Comparison of ENCODE assay signal across 10 mouse cellular contexts in the genomic region with DNA sequence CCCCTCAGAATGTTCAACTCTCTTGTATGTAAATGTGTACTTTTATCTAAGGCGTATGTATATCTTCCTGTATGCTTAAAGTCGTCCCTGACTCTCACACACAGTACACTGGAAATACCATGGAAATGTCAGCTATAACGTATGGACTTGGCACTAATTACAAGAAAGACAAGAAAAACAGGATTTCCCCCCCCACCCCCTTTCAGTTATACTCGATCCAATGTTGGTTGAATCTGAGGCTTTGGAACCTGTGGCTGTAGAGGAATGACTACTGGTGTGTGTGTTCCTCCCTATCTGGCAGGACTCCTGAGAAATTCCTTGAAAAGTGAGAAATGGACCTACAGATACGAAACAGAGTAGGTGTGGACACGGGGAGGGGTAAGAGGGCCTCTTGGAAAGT. TPM values are rescaled to one million over a fixed set of nuclear protein-coding genes. Genes with fewer than 3 reads are reported as not detected.
DNase-seq lines count a peak whose midpoint lies in the region; ATAC-seq and TF ChIP-seq lines count a peak whose summit lies in the region.
"Had no signal": no experiment of that assay in that cellular context is flagged by ENCODE, and none has a peak within 500 bp of the region (broad histone marks: within the 10 kb centered on the region; RNA-seq: fewer than 3 reads in every experiment).

No protein-coding gene starts in this region.

- no peaks in the 10 kb centered on the region for H3K36me3 ChIP-seq in heart, postnatal 0 days (replicated peaks; ENCODE audit: control insufficient read depth, insufficient read depth, low read length)
- H3K36me3 ChIP-seq in limb, embryonic 12.5 days, result no peaks in the 10 kb centered on the region

- H3K9ac ChIP-seq in heart, postnatal 0 days (replicated peaks; ENCODE audit: low read depth, low read length), result no peak overlapping the region
- no peak overlapping the region for H3K9ac ChIP-seq in limb, embryonic 12.5 days (replicated peaks)

- no peak for TF ChIP-seq EP300 in heart, postnatal 0 days (IDR thresholded peaks at IDR 0.05; ENCODE audit: low read depth)

- H3K4me1 ChIP-seq in heart, postnatal 0 days (ENCODE audit: control insufficient read depth, insufficient read depth), result peaks cover 34% of the 10 kb centered on the region
- H3K4me1 ChIP-seq in brown adipose tissue, adult 24 weeks (ENCODE audit: control insufficient read depth, insufficient read depth, insufficient read length, low read length), result peaks cover 12% of the 10 kb centered on the region
- no peaks in the 10 kb centered on the region for H3K4me1 ChIP-seq in cortical plate, adult 2 months (ENCODE audit: control insufficient read depth, insufficient read depth, low read length)
- peaks cover 31% of the 10 kb centered on the region for H3K4me1 ChIP-seq in limb, embryonic 12.5 days (replicated peaks)

- peak overlapping the region; percentile 89; the same call in 1 of the 2 replicates for H3K27ac ChIP-seq in heart, postnatal 0 days (ENCODE audit: low read depth)
- H3K27ac ChIP-seq in brown adipose tissue, adult 24 weeks (replicated peaks; ENCODE audit: low read depth, low read length), result 0 out of 2 replicates have a peak overlapping the region, but pooled peaks have one; percentile 57
- H3K27ac ChIP-seq in cortical plate, adult 2 months (ENCODE audit: insufficient read depth, low read length), result peak overlapping the region; percentile 13; the same call in 1 of the 2 replicates
- peak overlapping the region; percentile 84; the same call in 1 of the 2 replicates for H3K27ac ChIP-seq in limb, embryonic 12.5 days
- H3K27ac ChIP-seq: macrophage had no signal

- no peaks in the 10 kb centered on the region for H3K27me3 ChIP-seq in heart, postnatal 0 days (ENCODE audit: control insufficient read depth, insufficient read depth, low read length)
- H3K27me3 ChIP-seq in limb, embryonic 12.5 days, result no peaks in the 10 kb centered on the region; the same call in 1 of the 2 replicates

- no peaks in the 10 kb centered on the region for H3K9me3 ChIP-seq in heart, postnatal 0 days (replicated peaks; ENCODE audit: control insufficient read depth, low read length)
- H3K9me3 ChIP-seq in limb, embryonic 12.5 days, result no peaks in the 10 kb centered on the region

- WGBS in heart, postnatal 0 days, result 67% methylated on average over 6 of the region's 6 CpGs
- 88% methylated on average over 6 of the region's 6 CpGs for WGBS in limb, embryonic 12.5 days

- no peak for TF ChIP-seq POLR2A in cortical plate, adult 2 months (IDR thresholded peaks at IDR 0.05; ENCODE audit: extremely low read depth, insufficient read depth, low read length)

- H3K4me3 ChIP-seq in heart, postnatal 0 days (ENCODE audit: low read depth, low read length), result no peak overlapping the region
- no peak overlapping the region for H3K4me3 ChIP-seq in brown adipose tissue, adult 24 weeks (ENCODE audit: insufficient read depth, low read depth, low read length)
- no peak overlapping the region for H3K4me3 ChIP-seq in cortical plate, adult 2 months (ENCODE audit: insufficient read depth, low read length)
- H3K4me3 ChIP-seq in limb, embryonic 12.5 days (replicated peaks), result no peak overlapping the region

- TF ChIP-seq CTCF in heart, postnatal 0 days (IDR thresholded peaks at IDR 0.05; ENCODE audit: low read depth), result no peak
- TF ChIP-seq CTCF in cortical plate, adult 2 months (IDR thresholded peaks at IDR 0.05; ENCODE audit: extremely low read depth, insufficient read depth, low read length), result no peak

- no peak overlapping the region for H3K4me2 ChIP-seq in heart, postnatal 0 days (ENCODE audit: low read depth, low read length)
- no peak overlapping the region for H3K4me2 ChIP-seq in limb, embryonic 12.5 days

- no peak for ATAC-seq in heart, postnatal 0 days (ENCODE audit: insufficient read depth, low read depth)
- ATAC-seq in limb, embryonic 12.5 days (ENCODE audit: insufficient number of reproducible peaks, insufficient read depth, low FRiP score, low TSS enrichment, low read depth), result no peak

- DNase-seq in heart, postnatal 0 days (ENCODE audit: low spot score), result no peak
- DNase-seq in heart, postnatal 4 days, result no peak
- DNase-seq in left cerebral cortex, adult 11 months (ENCODE audit: low spot score), result no peak
- no peak for DNase-seq in gastrocnemius, postnatal 10 days
- DNase-seq: adrenal gland, adult 2 months; kidney, adult 11 months had no signal

RNA-seq across cellular contexts. Expression of a gene that starts 13.2 kb away (rescaled TPM):
- total RNA-seq in heart, postnatal 0 days (2014; rRNA removed; ENCODE audit: low replicate concordance), result 0.08 and 0.61 TPM in 2 replicates
- polyA plus RNA-seq in heart, postnatal 0 days (2015; fragmentation: Nextera tagmentation; extraction: Ambion mirVana), result 0.54 and 0.79 TPM in 2 replicates
- total RNA-seq in heart, postnatal 4 days (2021), result 1 to 10 TPM; 1.0 to 1.4 TPM
- polyA plus RNA-seq in brown adipose tissue, adult 24 weeks (2012; ENCODE audit: insufficient read depth, insufficient read length, missing spikeins), result not detected in 2 replicates
- polyA plus RNA-seq in cortical plate, adult 2 months (2012; rRNA removed), result 1.6 and 2.4 TPM in 2 replicates
- polyA plus RNA-seq in limb, embryonic 12.5 days (2016; fragmentation: Nextera tagmentation; extraction: Ambion mirVana), result 4.3 and 4.5 TPM in 2 replicates
- 10 to 100 TPM; 20.9 to 24.1 TPM for total RNA-seq in gastrocnemius, postnatal 10 days (2021)

RNA-seq across cellular contexts. Expression of a gene that starts 19.2 kb away (rescaled TPM):
- total RNA-seq in heart, postnatal 0 days (2014; rRNA removed; ENCODE audit: low replicate concordance), result 9.8 and 19.2 TPM in 2 replicates
- 6.0 and 8.1 TPM in 2 replicates for polyA plus RNA-seq in heart, postnatal 0 days (2015; fragmentation: Nextera tagmentation; extraction: Ambion mirVana)
- 1 to 10 TPM; 8.3 to 9.7 TPM for total RNA-seq in heart, postnatal 4 days (2021)
- polyA plus RNA-seq in brown adipose tissue, adult 24 weeks (2012; ENCODE audit: insufficient read depth, insufficient read length, missing spikeins), result 6.8 and 10.4 TPM in 2 replicates
- polyA plus RNA-seq in cortical plate, adult 2 months (2012; rRNA removed), result 0.79 and 2.4 TPM in 2 replicates
- polyA plus RNA-seq in limb, embryonic 12.5 days (2016; fragmentation: Nextera tagmentation; extraction: Ambion mirVana), result 2.0 and 2.2 TPM in 2 replicates
- total RNA-seq in gastrocnemius, postnatal 10 days (2021), result 1 to 10 TPM; 1.2 to 2.0 TPM
- polyA plus RNA-seq: macrophage had no signal

RNA-seq across cellular contexts. Expression of a gene that starts 20.4 kb away (rescaled TPM):
- total RNA-seq in heart, postnatal 0 days (2014; rRNA removed; ENCODE audit: low replicate concordance), result 17.7 and 23.2 TPM in 2 replicates
- polyA plus RNA-seq in heart, postnatal 0 days (2015; fragmentation: Nextera tagmentation; extraction: Ambion mirVana), result 9.8 and 11.3 TPM in 2 replicates
- 1 to 10 TPM; 5.3 to 7.8 TPM for total RNA-seq in heart, postnatal 4 days (2021)
- polyA plus RNA-seq in brown adipose tissue, adult 24 weeks (2012; ENCODE audit: insufficient read depth, insufficient read length, missing spikeins), result 2.9 and 3.9 TPM in 2 replicates
- 3.7 and 4.0 TPM in 2 replicates for polyA plus RNA-seq in cortical plate, adult 2 months (2012; rRNA removed)
- 14.9 and 16.3 TPM in 2 replicates for polyA plus RNA-seq in limb, embryonic 12.5 days (2016; fragmentation: Nextera tagmentation; extraction: Ambion mirVana)
- 1 to 10 TPM; 3.8 to 5.3 TPM for total RNA-seq in gastrocnemius, postnatal 10 days (2021)

RNA-seq across cellular contexts. Expression of a gene that starts 35.3 kb away (rescaled TPM):
- 3.4 and 6.6 TPM in 2 replicates for total RNA-seq in heart, postnatal 0 days (2014; rRNA removed; ENCODE audit: low replicate concordance)
- polyA plus RNA-seq in heart, postnatal 0 days (2015; fragmentation: Nextera tagmentation; extraction: Ambion mirVana), result 2.2 and 2.5 TPM in 2 replicates
- total RNA-seq in heart, postnatal 4 days (2021), result 1 to 10 TPM; 6.0 to 7.5 TPM
- polyA plus RNA-seq in brown adipose tissue, adult 24 weeks (2012; ENCODE audit: insufficient read depth, insufficient read length, missing spikeins), result 0.24 TPM in 1 of 2 replicates, not detected in the other
- 0.71 and 0.83 TPM in 2 replicates for polyA plus RNA-seq in cortical plate, adult 2 months (2012; rRNA removed)
- 8.7 and 10.9 TPM in 2 replicates for polyA plus RNA-seq in limb, embryonic 12.5 days (2016; fragmentation: Nextera tagmentation; extraction: Ambion mirVana)
- total RNA-seq in gastrocnemius, postnatal 10 days (2021), result 1 to 10 TPM; 2.7 to 2.8 TPM
- polyA plus RNA-seq: macrophage had no signal

RNA-seq across cellular contexts. Expression of a gene that starts 58.2 kb away (rescaled TPM):
- 2.1 and 6.3 TPM in 2 replicates for total RNA-seq in heart, postnatal 0 days (2014; rRNA removed; ENCODE audit: low replicate concordance)
- 2.1 and 2.8 TPM in 2 replicates for polyA plus RNA-seq in heart, postnatal 0 days (2015; fragmentation: Nextera tagmentation; extraction: Ambion mirVana)
- total RNA-seq in heart, postnatal 4 days (2021), result 10 to 100 TPM; 10.2 to 11.8 TPM
- polyA plus RNA-seq in brown adipose tissue, adult 24 weeks (2012; ENCODE audit: insufficient read depth, insufficient read length, missing spikeins), result 7.8 and 10.9 TPM in 2 replicates
- polyA plus RNA-seq in cortical plate, adult 2 months (2012; rRNA removed), result 22.1 and 22.7 TPM in 2 replicates
- polyA plus RNA-seq in limb, embryonic 12.5 days (2016; fragmentation: Nextera tagmentation; extraction: Ambion mirVana), result 12.0 TPM in 2 replicates
- 10 to 100 TPM in 1 of 2 experiments, 1 to 10 TPM in 1; 9.2 to 12.9 TPM for total RNA-seq in gastrocnemius, postnatal 10 days (2021)

Comparison
In these comparisons a context has a peak if more than half of its experiments do, and no peak if none do; other contexts are left out.
1. H3K27ac ChIP-seq: peak in every context shown above with its lines; median percentile 89 in heart, postnatal 0 days; 84 in limb, embryonic 12.5 days; 57 in brown adipose tissue, adult 24 weeks; 13 in cortical plate, adult 2 months.